In the genomic region with DNA sequence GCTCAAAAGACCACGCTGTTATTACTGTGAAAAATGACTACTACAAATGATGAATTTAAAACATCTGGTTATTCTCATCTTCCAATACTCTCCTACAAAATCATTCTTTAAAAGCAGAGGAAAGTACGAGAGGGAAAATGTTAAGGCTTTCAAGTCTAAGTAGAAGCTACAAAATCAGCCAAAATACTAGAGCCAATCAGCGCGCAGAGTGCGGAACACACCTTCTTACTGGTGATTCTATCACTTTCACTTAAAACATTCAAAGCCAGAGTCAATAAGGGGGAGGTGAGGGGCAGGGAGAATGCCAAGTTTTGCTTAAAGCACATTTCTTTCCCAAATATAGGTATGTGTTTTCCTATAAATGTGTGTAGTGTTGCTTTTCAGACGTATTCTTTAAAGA, we compare ENCODE assay signal across 12 mouse cellular contexts. TPM values are rescaled to one million over a fixed set of nuclear protein-coding genes. Genes with fewer than 3 reads are reported as not detected.
DNase-seq lines count a peak whose midpoint lies in the region; ATAC-seq and TF ChIP-seq lines count a peak whose summit lies in the region.
"Had no signal": no experiment of that assay in that cellular context is flagged by ENCODE, and none has a peak within 500 bp of the region (broad histone marks: within the 10 kb centered on the region; RNA-seq: fewer than 3 reads in every experiment).

No protein-coding gene starts in this region.

- 81% methylated on average over 6 of the region's 6 CpGs for WGBS in kidney, embryonic 15.5 days
- WGBS in midbrain, embryonic 15.5 days, result 93% methylated on average over 6 of the region's 6 CpGs

- no peak overlapping the region for H3K27ac ChIP-seq in kidney, embryonic 15.5 days
- H3K27ac ChIP-seq in cortical plate, adult 2 months (ENCODE audit: insufficient read depth, low read length), result no peak overlapping the region
- H3K27ac ChIP-seq in midbrain, embryonic 15.5 days, result no peak overlapping the region

- TF ChIP-seq CTCF in cortical plate, adult 2 months (IDR thresholded peaks at IDR 0.05; ENCODE audit: extremely low read depth, insufficient read depth, low read length), result no peak

- H3K27me3 ChIP-seq in kidney, embryonic 15.5 days, result no peaks in the 10 kb centered on the region
- H3K27me3 ChIP-seq in midbrain, embryonic 15.5 days (replicated peaks), result no peaks in the 10 kb centered on the region

- H3K9ac ChIP-seq in kidney, embryonic 15.5 days, result no peak overlapping the region
- H3K9ac ChIP-seq in midbrain, embryonic 15.5 days, result no peak overlapping the region

- no peak for ATAC-seq in kidney, embryonic 15.5 days (replicated peaks; ENCODE audit: low FRiP score)
- no peak for ATAC-seq in midbrain, embryonic 15.5 days (replicated peaks)
- ATAC-seq: inflammation-experienced regulatory T-cells, adult 6 months had no signal

- no peaks in the 10 kb centered on the region for H3K9me3 ChIP-seq in kidney, embryonic 15.5 days (replicated peaks)
- no peaks in the 10 kb centered on the region for H3K9me3 ChIP-seq in midbrain, embryonic 15.5 days

- no peak for TF ChIP-seq POLR2A in cortical plate, adult 2 months (IDR thresholded peaks at IDR 0.05; ENCODE audit: extremely low read depth, insufficient read depth, low read length)

- H3K4me3 ChIP-seq in kidney, embryonic 15.5 days (replicated peaks), result no peak overlapping the region
- peak overlapping the region; percentile 96; the same call in 1 of the 2 replicates for H3K4me3 ChIP-seq in cortical plate, adult 2 months (ENCODE audit: insufficient read depth, low read length)
- peak overlapping the region; percentile 73; the same call in 1 of the 2 replicates for H3K4me3 ChIP-seq in midbrain, embryonic 15.5 days

- H3K4me2 ChIP-seq in kidney, embryonic 15.5 days, result peak overlapping the region; percentile 75; the same call in 1 of the 2 replicates
- peak overlapping the region; percentile 69 for H3K4me2 ChIP-seq in midbrain, embryonic 15.5 days

- no peaks in the 10 kb centered on the region for H3K36me3 ChIP-seq in kidney, embryonic 15.5 days
- no peaks in the 10 kb centered on the region for H3K36me3 ChIP-seq in midbrain, embryonic 15.5 days (replicated peaks)

- H3K4me1 ChIP-seq in kidney, embryonic 15.5 days, result peaks cover 12% of the 10 kb centered on the region
- no peaks in the 10 kb centered on the region for H3K4me1 ChIP-seq in cortical plate, adult 2 months (ENCODE audit: control insufficient read depth, insufficient read depth, low read length)
- peaks cover 17% of the 10 kb centered on the region for H3K4me1 ChIP-seq in midbrain, embryonic 15.5 days

- DNase-seq in kidney, postnatal 25 days, result no peak
- peak; percentile 51 for DNase-seq in A20 (ENCODE audit: low read depth, low spot score)
- no peak for DNase-seq in gastrocnemius, postnatal 10 days
- DNase-seq in ovary, adult 18-20 months (ENCODE audit: low spot score), result no peak
- DNase-seq: adrenal gland, adult 8-10 months; cerebellum, adult 18-20 months had no signal

RNA-seq across cellular contexts. Expression of gene Arl13b, which starts 1.5 kb away (rescaled TPM):
- 17.1 and 19.8 TPM in 2 replicates for polyA plus RNA-seq in kidney, embryonic 15.5 days (2015; fragmentation: Nextera tagmentation; extraction: Ambion mirVana)
- 11.4 and 13.4 TPM in 2 replicates for polyA plus RNA-seq in cortical plate, adult 2 months (2012; rRNA removed)
- 15.9 and 16.7 TPM in 2 replicates for polyA plus RNA-seq in midbrain, embryonic 15.5 days (2015; fragmentation: Nextera tagmentation; extraction: Ambion mirVana)
- total RNA-seq in gastrocnemius, postnatal 10 days (2021), result 1 to 10 TPM; 7.1 to 7.5 TPM

RNA-seq across cellular contexts. Expression of gene Pros1, which starts 8.8 kb away (rescaled TPM):
- polyA plus RNA-seq in kidney, embryonic 15.5 days (2015; fragmentation: Nextera tagmentation; extraction: Ambion mirVana), result 32.0 and 32.4 TPM in 2 replicates
- polyA plus RNA-seq in cortical plate, adult 2 months (2012; rRNA removed), result 9.4 and 9.6 TPM in 2 replicates
- 9.0 and 9.1 TPM in 2 replicates for polyA plus RNA-seq in midbrain, embryonic 15.5 days (2015; fragmentation: Nextera tagmentation; extraction: Ambion mirVana)
- total RNA-seq in gastrocnemius, postnatal 10 days (2021), result 10 to 100 TPM; 18.2 to 22.7 TPM

RNA-seq across cellular contexts. Expression of gene Stx19, which starts 30.9 kb away (rescaled TPM):
- 0.40 and 0.48 TPM in 2 replicates for polyA plus RNA-seq in kidney, embryonic 15.5 days (2015; fragmentation: Nextera tagmentation; extraction: Ambion mirVana)
- polyA plus RNA-seq in cortical plate, adult 2 months (2012; rRNA removed), result not detected in 2 replicates
- polyA plus RNA-seq in midbrain, embryonic 15.5 days (2015; fragmentation: Nextera tagmentation; extraction: Ambion mirVana), result 0.49 and 0.50 TPM in 2 replicates
- not detected for total RNA-seq in gastrocnemius, postnatal 10 days (2021)
- total RNA-seq: adrenal gland, adult 8-10 months; layer of hippocampus, adult 18-20 months; MEL had no signal

RNA-seq across cellular contexts. Expression of gene Nsun3, which starts 58.7 kb away (rescaled TPM):
- polyA plus RNA-seq in kidney, embryonic 15.5 days (2015; fragmentation: Nextera tagmentation; extraction: Ambion mirVana), result 8.5 and 8.7 TPM in 2 replicates
- polyA plus RNA-seq in cortical plate, adult 2 months (2012; rRNA removed), result 9.2 and 10.1 TPM in 2 replicates
- 11.6 and 11.7 TPM in 2 replicates for polyA plus RNA-seq in midbrain, embryonic 15.5 days (2015; fragmentation: Nextera tagmentation; extraction: Ambion mirVana)
- 10 to 100 TPM in 1 of 2 experiments, 1 to 10 TPM in 1; 7.2 to 10.2 TPM for total RNA-seq in gastrocnemius, postnatal 10 days (2021)
